ENCODE assay signal across 25 mouse cellular contexts in the genomic region with DNA sequence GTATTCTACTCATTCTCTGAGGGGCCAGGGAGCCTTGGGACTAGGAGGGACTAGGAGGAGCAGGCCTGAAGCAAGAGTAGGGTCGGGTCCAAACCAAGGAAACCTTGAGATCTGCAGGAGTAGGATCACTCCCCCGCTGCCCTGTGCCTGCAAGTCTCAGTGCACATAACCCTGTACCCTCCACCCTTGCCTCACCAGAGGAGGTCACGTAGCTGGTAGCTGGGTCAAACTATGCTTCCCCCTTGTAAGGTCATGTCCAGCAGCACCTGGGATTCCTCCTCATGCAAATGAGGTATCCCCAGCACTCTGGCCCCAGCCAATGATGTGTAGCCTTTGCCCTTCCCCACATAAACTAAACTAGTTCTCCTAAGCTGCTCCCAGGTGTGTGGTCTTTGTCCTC.
"Had no signal": no experiment of that assay in that cellular context is flagged by ENCODE, and none has a peak within 500 bp of the region (broad histone marks: within the 10 kb centered on the region; RNA-seq: fewer than 3 reads in every experiment).

No protein-coding gene starts in this region.

- H3K9me3 ChIP-seq: heart, embryonic 10.5 days; heart, embryonic 12.5 days; hindbrain, embryonic 12.5 days; intestine, embryonic 15.5 days; limb, embryonic 10.5 days had no signal

- H3K36me3 ChIP-seq: heart, embryonic 10.5 days; heart, embryonic 12.5 days; hindbrain, embryonic 12.5 days; intestine, embryonic 15.5 days; limb, embryonic 10.5 days had no signal

- H3K4me2 ChIP-seq: heart, embryonic 12.5 days; hindbrain, embryonic 12.5 days; hindbrain, embryonic 14.5 days; intestine, embryonic 15.5 days; limb, embryonic 12.5 days had no signal

- H3K4me3 ChIP-seq: gastrocnemius, adult 2 months; heart, embryonic 10.5 days; heart, embryonic 12.5 days; hindbrain, embryonic 10.5 days; hindbrain, embryonic 12.5 days; intestine, embryonic 15.5 days; layer of hippocampus, adult 2 months; left cerebral cortex, adult 2 months; limb, embryonic 10.5 days; limb, embryonic 12.5 days had no signal

- H3K9ac ChIP-seq: heart, embryonic 12.5 days; hindbrain, embryonic 12.5 days; hindbrain, embryonic 14.5 days; intestine, embryonic 15.5 days; limb, embryonic 12.5 days had no signal

- H3K27ac ChIP-seq: gastrocnemius, adult 2 months; heart, embryonic 10.5 days; hindbrain, embryonic 10.5 days; hindbrain, embryonic 12.5 days; hindbrain, embryonic 14.5 days; intestine, embryonic 15.5 days; layer of hippocampus, adult 2 months; left cerebral cortex, adult 2 months; limb, embryonic 10.5 days; limb, embryonic 12.5 days had no signal

- H3K27me3 ChIP-seq: heart, embryonic 12.5 days; hindbrain, embryonic 12.5 days; intestine, embryonic 15.5 days; limb, embryonic 12.5 days had no signal

- DNase-seq: gastrocnemius, adult 2 months; gastrocnemius, postnatal 10 days; gastrocnemius, postnatal 25 days; heart, adult 18-20 months; heart, postnatal 14 days; heart, postnatal 4 days; kidney, adult 18-20 months; kidney, adult 8-10 months; kidney, postnatal 10 days; kidney, postnatal 25 days; kidney, postnatal 4 days; liver had no signal

- ATAC-seq: hindbrain, embryonic 16.5 days; inflammation-experienced regulatory T-cells, adult 6 months; intestine, embryonic 15.5 days; intestine, postnatal 0 days had no signal

- H3K4me1 ChIP-seq: hindbrain, embryonic 10.5 days; hindbrain, embryonic 12.5 days; intestine, embryonic 15.5 days had no signal
